Mouse (Mus musculus) heart, embryonic 13.5 days (tissue): ENCODE results near the gene Ccl2. TPM values are rescaled to one million over a fixed set of nuclear protein-coding genes. Genes with fewer than 3 reads are reported as not detected.

Experiments
- ATAC-seq: fragments of 200-750 bp; cut with Nextera tagmentation; 2 replicates; pipeline ENCODE4 v1.8.0; 2017; ENCODE audit warnings: moderate TSS enrichment; ENCODE audit not compliant: insufficient number of reproducible peaks, low FRiP score, low TSS enrichment; ENCODE audit errors: extremely low read depth
- H3K27ac ChIP-seq: fragments of 300-500 bp; sonication (generic); replicated peaks from 2 replicates; pipeline ENCODE4 v1.5.1; 2015; ENCODE audit warnings: moderate library complexity, mild to moderate bottlenecking, inconsistent platforms
- H3K27me3 ChIP-seq: fragments of 300-500 bp; sonication (generic); replicated peaks from 2 replicates; pipeline ENCODE4 v1.6.1; 2015; ENCODE audit warnings: mild to moderate bottlenecking, inconsistent platforms
- H3K36me3 ChIP-seq: fragments of 300-500 bp; sonication (generic); 2 replicates; pipeline ENCODE4 v1.6.1; 2015; ENCODE audit warnings: mild to moderate bottlenecking, inconsistent platforms
- H3K4me1 ChIP-seq: fragments of 300-500 bp; sonication (generic); 2 replicates; pipeline ENCODE4 v1.6.1; 2015; ENCODE audit warnings: inconsistent platforms
- H3K4me2 ChIP-seq: fragments of 300-500 bp; sonication (generic); 2 replicates; pipeline ENCODE4 v1.6.1; 2015; ENCODE audit warnings: inconsistent platforms, mild to moderate bottlenecking, moderate library complexity
- H3K4me3 ChIP-seq: fragments of 300-500 bp; sonication (generic); 2 replicates; pipeline ENCODE4 v1.5.1; 2015; ENCODE audit warnings: moderate library complexity, mild to moderate bottlenecking, inconsistent platforms
- H3K9ac ChIP-seq: fragments of 300-500 bp; sonication (generic); 2 replicates; pipeline ENCODE4 v1.6.1; 2015; ENCODE audit warnings: inconsistent platforms, mild to moderate bottlenecking, moderate library complexity
- H3K9me3 ChIP-seq: fragments of 300-500 bp; sonication (generic); 2 replicates; pipeline ENCODE4 v1.6.1; 2016; ENCODE audit warnings: inconsistent platforms
- WGBS: fragments of 180-500 bp; shearing (Covaris S2); methylation state at CpG from one replicate; pipeline ENCODE4 v1.1.7; 2015; ENCODE audit warnings: mixed read lengths; 5-methylcytosine and 5-hydroxymethylcytosine counted together
- polyA plus RNA-seq: library from polyadenylated mRNA; unstranded; fragments of >200 nt; fragmentation: Nextera tagmentation; extraction: Ambion mirVana; gene quantifications from 2 replicates; pipeline ENCODE4 v1.2.1, GENCODE M21; 2015

The Ccl2 gene
- 10.9 and 11.2 TPM in 2 replicates for polyA plus RNA-seq

DNA sequence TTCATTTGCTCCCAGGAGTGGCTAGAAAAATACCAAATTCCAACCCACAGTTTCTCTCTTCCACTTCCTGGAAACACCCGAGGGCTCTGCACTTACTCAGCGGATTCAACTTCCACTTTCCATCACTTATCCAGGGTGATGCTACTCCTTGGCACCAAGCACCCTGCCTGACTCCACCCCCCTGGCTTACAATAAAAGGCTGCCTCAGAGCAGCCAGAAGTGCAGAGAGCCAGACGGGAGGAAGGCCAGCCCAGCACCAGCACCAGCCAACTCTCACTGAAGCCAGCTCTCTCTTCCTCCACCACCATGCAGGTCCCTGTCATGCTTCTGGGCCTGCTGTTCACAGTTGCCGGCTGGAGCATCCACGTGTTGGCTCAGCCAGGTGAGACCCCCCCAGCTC is at the start of gene Ccl2:
Ccl2 (plus strand) TSS at position 216 of the 400 bp plus-strand sequence.
- Histone ChIP-seq H3K4me3 (no peak within 1 kb of the TSS), H3K9me3 (no peaks in the 10 kb centered on the region), H3K27me3 (no peaks in the 10 kb centered on the region), H3K4me1 (peaks cover 53% of the 10 kb centered on the region), H3K36me3 (no peaks in the 10 kb centered on the region), H3K4me2 (peak within 1 kb of the TSS; percentile 31; the same call in 1 of the 2 replicates), H3K27ac (peak within 1 kb of the TSS; percentile 58), H3K9ac (no peak within 1 kb of the TSS)
- no peak; the same call in 1 of the 2 replicates for ATAC-seq
- 33% methylated on average over 5 of the region's 5 CpGs for WGBS

DNA sequence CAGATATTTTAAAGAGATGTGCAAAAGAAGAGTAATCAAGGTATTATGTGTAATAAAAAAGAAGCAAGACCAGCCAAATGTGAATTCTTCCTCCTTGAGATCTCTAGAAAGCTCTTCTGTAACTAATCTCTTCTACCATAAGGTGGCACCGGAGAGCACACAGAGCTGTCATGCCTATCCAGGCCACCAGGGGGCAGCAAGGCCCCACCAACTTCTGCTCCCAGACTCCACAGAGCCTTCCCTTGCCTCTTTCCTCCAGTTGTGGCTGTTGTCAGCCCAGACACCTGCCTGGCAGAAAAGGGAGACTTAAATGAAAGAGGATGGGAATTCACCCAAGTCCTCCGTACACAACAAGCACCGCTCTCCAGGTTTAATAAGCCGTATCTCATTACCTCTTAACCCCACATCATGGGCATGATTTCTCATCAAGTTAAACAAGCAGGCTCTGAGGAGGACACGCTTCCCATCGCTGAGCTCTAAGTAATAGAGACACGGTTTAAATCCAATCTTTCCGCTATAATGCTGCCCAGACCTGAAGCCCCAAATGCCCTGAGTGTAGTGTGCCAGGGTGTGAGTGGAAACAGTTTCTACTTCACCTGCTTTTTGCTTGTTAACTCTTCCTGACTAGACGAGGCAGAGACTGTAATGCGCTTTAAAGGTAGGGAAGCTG is 39.1 kb upstream of the Ccl2 start:
- H3K4me3 ChIP-seq = no peak overlapping the region
- H3K9ac ChIP-seq = no peak overlapping the region
- peaks cover 11% of the 10 kb centered on the region for H3K27me3 ChIP-seq
- H3K9me3 ChIP-seq = no peaks in the 10 kb centered on the region
- H3K36me3 ChIP-seq = no peaks in the 10 kb centered on the region
- H3K4me2 ChIP-seq = no peak overlapping the region
- no peaks in the 10 kb centered on the region for H3K4me1 ChIP-seq
- 66% methylated on average over 10 of the region's 10 CpGs for WGBS
- H3K27ac ChIP-seq = no peak overlapping the region
- ATAC-seq = no peak

GRCm38 (mm10) chr11:81997085-81997484 is 38.3 kb upstream of the Ccl2 start:
- H3K4me2 ChIP-seq = no peak overlapping the region
- H3K4me3 ChIP-seq = no peak overlapping the region
- WGBS = 81% methylated on average over 5 of the region's 5 CpGs
- no peaks in the 10 kb centered on the region for H3K4me1 ChIP-seq
- no peak overlapping the region for H3K27ac ChIP-seq
- ATAC-seq = no peak
- no peak overlapping the region for H3K9ac ChIP-seq
- peaks cover 11% of the 10 kb centered on the region for H3K27me3 ChIP-seq
- no peaks in the 10 kb centered on the region for H3K9me3 ChIP-seq
- no peaks in the 10 kb centered on the region for H3K36me3 ChIP-seq

- H3K9me3 ChIP-seq = no peaks in the 10 kb centered on the region
- 74% methylated on average over 3 of the region's 3 CpGs for WGBS
- no peak overlapping the region for H3K9ac ChIP-seq
- no peak overlapping the region for H3K4me3 ChIP-seq
- no peaks in the 10 kb centered on the region for H3K36me3 ChIP-seq
- H3K4me1 ChIP-seq = no peaks in the 10 kb centered on the region
- H3K4me2 ChIP-seq = no peak overlapping the region
- H3K27me3 ChIP-seq = peaks cover 11% of the 10 kb centered on the region
- H3K27ac ChIP-seq = no peak overlapping the region
- ATAC-seq = no peak
Measured at GRCm38 (mm10) chr11:81998646-81999045, 36.7 kb upstream of the Ccl2 start.

DNA sequence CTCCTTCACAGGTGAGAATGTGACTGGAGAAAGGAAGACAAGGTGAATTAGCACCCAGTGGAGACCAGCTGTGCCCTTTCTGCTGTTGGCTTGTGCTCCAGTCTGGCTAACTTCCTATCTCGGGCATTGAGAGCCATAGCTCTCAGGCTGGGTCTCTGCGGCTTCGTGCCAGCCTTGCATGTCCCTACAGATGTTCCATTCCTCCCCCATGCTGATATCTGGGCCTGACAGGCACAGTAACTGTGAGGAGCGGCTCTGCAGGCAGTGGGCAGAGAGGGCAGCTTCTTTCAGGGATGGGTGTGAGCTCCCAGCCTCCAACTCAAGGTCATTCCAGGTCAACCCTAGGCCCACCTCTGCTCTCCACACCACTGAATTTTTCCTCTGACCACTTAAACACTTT is 35.9 kb upstream of the Ccl2 start:
- WGBS = 53% methylated on average over 4 of the region's 4 CpGs
- H3K27me3 ChIP-seq = peaks cover 11% of the 10 kb centered on the region
- no peak overlapping the region for H3K27ac ChIP-seq
- no peaks in the 10 kb centered on the region for H3K36me3 ChIP-seq
- H3K9ac ChIP-seq = no peak overlapping the region
- H3K4me2 ChIP-seq = no peak overlapping the region
- no peaks in the 10 kb centered on the region for H3K9me3 ChIP-seq
- no peak for ATAC-seq
- H3K4me1 ChIP-seq = no peaks in the 10 kb centered on the region
- no peak overlapping the region for H3K4me3 ChIP-seq

- ATAC-seq = no peak
- Histone ChIP-seq H3K27me3 (peaks cover 11% of the 10 kb centered on the region), H3K4me3 (no peak overlapping the region), H3K4me1 (no peaks in the 10 kb centered on the region), H3K9me3 (no peaks in the 10 kb centered on the region), H3K27ac (no peak overlapping the region), H3K4me2 (no peak overlapping the region), H3K9ac (no peak overlapping the region), H3K36me3 (no peaks in the 10 kb centered on the region)
- 56% methylated on average over 5 of the region's 5 CpGs for WGBS
Measured at GRCm38 (mm10) chr11:82000581-82000980, 34.8 kb upstream of the Ccl2 start.

- H3K36me3 ChIP-seq = no peaks in the 10 kb centered on the region
- H3K9ac ChIP-seq = no peak overlapping the region
- H3K4me2 ChIP-seq = no peak overlapping the region
- no peak overlapping the region for H3K4me3 ChIP-seq
- peaks cover 6% of the 10 kb centered on the region; the same call in 1 of the 2 replicates for H3K4me1 ChIP-seq
- WGBS = 52% methylated on average over 2 of the region's 2 CpGs
- H3K27ac ChIP-seq = no peak overlapping the region
- no peaks in the 10 kb centered on the region for H3K9me3 ChIP-seq
- ATAC-seq = no peak
- no peaks in the 10 kb centered on the region for H3K27me3 ChIP-seq
Measured at GRCm38 (mm10) chr11:82004810-82005209, 30.6 kb upstream of the Ccl2 start.

DNA sequence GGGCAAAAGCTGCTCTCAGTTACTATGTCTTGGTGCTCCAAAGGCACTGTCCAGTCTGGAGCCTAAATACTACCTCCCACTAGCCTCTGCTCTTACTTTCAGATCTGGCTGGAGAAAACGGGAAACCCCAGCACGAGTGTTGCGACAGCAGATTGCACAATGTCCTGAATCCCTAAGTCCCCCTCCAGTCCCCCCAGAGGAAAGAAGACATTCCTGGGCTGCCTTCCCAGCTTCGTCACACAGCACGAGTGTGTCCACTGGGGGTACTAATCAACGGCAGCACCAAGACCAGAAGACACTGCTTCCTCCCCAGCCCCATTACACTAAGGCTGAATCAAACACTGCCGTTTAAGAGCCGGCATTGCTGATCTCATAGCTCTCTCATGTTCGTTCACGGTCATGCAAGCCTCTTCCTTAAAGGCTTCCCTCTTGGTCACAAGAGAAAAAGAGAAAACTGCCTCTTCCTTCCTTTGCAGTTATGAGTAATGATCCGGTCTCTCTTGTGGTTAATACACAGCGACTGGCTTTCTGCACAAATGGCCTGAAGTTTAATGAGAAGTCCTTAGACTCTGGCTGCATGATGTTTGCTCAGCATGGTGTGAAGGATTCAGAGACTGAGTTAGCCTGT is 28.5 kb upstream of the Ccl2 start:
- Histone ChIP-seq H3K4me3 (no peak overlapping the region), H3K4me2 (peak overlapping the region; percentile 24), H3K27ac (peak overlapping the region; percentile 28; the same call in 1 of the 2 replicates), H3K36me3 (no peaks in the 10 kb centered on the region), H3K27me3 (no peaks in the 10 kb centered on the region), H3K9ac (no peak overlapping the region), H3K9me3 (no peaks in the 10 kb centered on the region), H3K4me1 (peaks cover 11% of the 10 kb centered on the region; the same call in 1 of the 2 replicates)
- no peak for ATAC-seq
- 33% methylated on average over 12 of the region's 12 CpGs for whole genome bisulfite sequencing

DNA sequence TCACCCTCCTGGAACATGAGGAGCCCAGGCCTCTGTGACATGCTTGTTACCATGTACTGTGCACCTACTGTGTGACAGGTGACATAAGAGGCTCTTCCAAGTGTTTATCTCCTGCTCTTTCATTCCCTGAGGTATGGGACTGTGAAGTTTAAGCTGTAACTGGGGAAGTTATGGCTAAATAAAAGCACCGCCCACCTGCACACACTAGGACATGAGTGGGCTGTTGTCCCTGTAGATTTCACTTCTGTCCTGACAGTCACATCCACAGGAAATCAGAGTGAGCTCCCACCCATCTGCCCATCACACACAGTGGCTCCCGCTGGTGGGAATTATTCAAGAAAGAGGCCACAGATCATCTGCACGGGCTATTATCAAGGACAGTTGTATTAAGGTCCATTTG is 25.3 kb upstream of the Ccl2 start:
- Histone ChIP-seq H3K27me3 (no peaks in the 10 kb centered on the region), H3K36me3 (no peaks in the 10 kb centered on the region), H3K27ac (no peak overlapping the region), H3K4me3 (no peak overlapping the region), H3K4me2 (no peak overlapping the region), H3K4me1 (peaks cover 11% of the 10 kb centered on the region; the same call in 1 of the 2 replicates), H3K9me3 (no peaks in the 10 kb centered on the region), H3K9ac (no peak overlapping the region)
- 80% methylated on average over 3 of the region's 3 CpGs for WGBS
- no peak for ATAC-seq

DNA sequence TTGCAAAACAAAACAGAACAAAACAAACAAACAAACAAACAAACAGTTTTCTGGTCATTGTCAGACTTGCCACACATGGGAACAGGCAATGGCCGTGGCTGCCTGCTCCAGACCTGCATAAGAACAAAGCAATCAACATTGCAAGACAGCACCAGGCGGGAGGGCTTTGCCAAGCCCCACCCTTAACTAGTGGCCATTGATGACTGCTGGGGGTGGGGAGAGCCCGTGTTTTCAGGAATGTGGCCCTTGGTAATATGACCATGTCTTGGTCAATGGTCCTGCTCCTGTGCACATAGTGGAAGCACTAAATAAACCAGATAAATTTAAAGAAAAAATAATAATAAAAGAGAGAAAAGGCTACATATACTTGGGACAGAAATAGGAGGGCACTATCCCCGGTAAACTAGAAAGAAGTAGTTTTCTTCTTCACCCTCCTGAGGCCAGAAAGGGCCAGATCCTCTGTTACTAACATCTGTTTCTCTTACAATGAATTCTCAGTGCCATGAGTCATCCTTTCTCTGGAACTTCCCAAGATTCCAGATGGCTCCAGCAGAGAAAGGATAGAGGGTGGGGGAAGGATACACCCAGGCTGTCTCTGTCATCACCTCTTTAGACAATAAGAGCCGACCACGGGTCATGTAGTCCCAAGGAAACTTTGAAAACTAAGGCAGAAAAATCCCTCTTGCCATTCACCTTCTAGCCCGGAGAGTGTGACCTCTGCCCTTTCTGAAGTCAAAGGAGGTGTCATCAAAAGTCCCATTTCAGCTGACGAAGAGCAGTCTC is 23.8 kb upstream of the Ccl2 start:
- Histone ChIP-seq H3K4me3 (no peak overlapping the region), H3K36me3 (no peaks in the 10 kb centered on the region), H3K4me2 (no peak overlapping the region), H3K4me1 (peaks cover 10% of the 10 kb centered on the region; the same call in 1 of the 2 replicates), H3K27ac (no peak overlapping the region), H3K9me3 (no peaks in the 10 kb centered on the region), H3K27me3 (no peaks in the 10 kb centered on the region), H3K9ac (no peak overlapping the region)
- ATAC-seq = no peak
- WGBS = 38% methylated on average over 8 of the region's 8 CpGs

GRCm38 (mm10) chr11:82013756-82014155 is 21.6 kb upstream of the Ccl2 start:
- H3K36me3 ChIP-seq = no peaks in the 10 kb centered on the region
- no peak for ATAC-seq
- no peak overlapping the region for H3K27ac ChIP-seq
- H3K4me3 ChIP-seq = no peak overlapping the region
- no peak overlapping the region for H3K4me2 ChIP-seq
- H3K9me3 ChIP-seq = no peaks in the 10 kb centered on the region
- WGBS = 32% methylated on average over 1 of the region's 1 CpGs
- 0 out of 2 replicates have a peak, but pooled peaks cover 6% of the 10 kb centered on the region for H3K4me1 ChIP-seq
- no peaks in the 10 kb centered on the region for H3K27me3 ChIP-seq
- H3K9ac ChIP-seq = no peak overlapping the region
